Mouse (Mus musculus): Measurements from ENCODE around the gene Chrm2. TPM values are rescaled to one million over a fixed set of nuclear protein-coding genes. Genes with fewer than 3 reads are reported as not detected.

Chrm2 gene
- total and polyA plus RNA-seq, 3 experiments: not detected

DNA sequence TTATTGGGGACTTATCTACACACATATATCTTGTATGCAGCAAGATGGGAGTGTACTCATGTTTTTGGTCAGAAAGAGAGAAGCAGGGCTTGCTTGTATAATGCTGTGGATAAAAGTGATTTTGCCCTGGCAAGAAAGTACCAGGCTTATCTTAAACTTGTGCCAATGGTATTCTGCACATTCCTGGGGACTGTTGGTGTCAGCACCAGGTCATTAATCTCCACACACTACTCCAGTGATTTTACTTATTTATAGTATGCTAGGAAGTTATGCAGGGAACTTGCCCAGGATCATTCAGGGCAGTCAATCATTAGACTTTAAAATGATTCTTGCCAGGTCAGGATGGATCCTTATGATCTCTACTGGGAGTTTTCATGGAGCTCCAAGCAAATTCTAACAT lies 63.6 kb downstream of the Chrm2 start:
- no peak overlapping the region for H3K4me3 ChIP-seq (ENCODE audit: control insufficient read depth in 1 of 2, insufficient read depth in 1 of 2, low read depth in 2 of 2, low read length in 2 of 2)
- no peaks in the 10 kb centered on the region for H3K27me3 ChIP-seq (ENCODE audit: control insufficient read depth in 1 of 2, insufficient read depth in 2 of 2, low read length in 2 of 2)
- no peak for TF ChIP-seq CHD2 (IDR thresholded peaks at IDR 0.05; ENCODE audit: low read length)
- TF ChIP-seq JUND (IDR thresholded peaks at IDR 0.05; ENCODE audit: low read depth, low read length): no peak
- no peak overlapping the region for H3K9ac ChIP-seq (ENCODE audit: control insufficient read depth, low read depth, low read length, poor library complexity, severe bottlenecking)
- H3K9me3 ChIP-seq (replicated peaks; ENCODE audit: insufficient read depth, low read length): no peaks in the 10 kb centered on the region
- no peak overlapping the region for H3K27ac ChIP-seq (ENCODE audit: control insufficient read depth, low read depth, low read length)
- DNase-seq (ENCODE audit: low read depth, low spot score): no peak
- no peaks in the 10 kb centered on the region for H3K4me1 ChIP-seq (ENCODE audit: control insufficient read depth in 1 of 2, insufficient read depth in 2 of 2, low read length in 2 of 2)
- no peaks in the 10 kb centered on the region for H3K36me3 ChIP-seq (ENCODE audit: control insufficient read depth in 1 of 2, insufficient read depth in 2 of 2, low read length in 2 of 2)
- no peaks in the 10 kb centered on the region for H3K79me2 ChIP-seq (ENCODE audit: control insufficient read depth, insufficient read depth, low read length, poor library complexity)

DNA sequence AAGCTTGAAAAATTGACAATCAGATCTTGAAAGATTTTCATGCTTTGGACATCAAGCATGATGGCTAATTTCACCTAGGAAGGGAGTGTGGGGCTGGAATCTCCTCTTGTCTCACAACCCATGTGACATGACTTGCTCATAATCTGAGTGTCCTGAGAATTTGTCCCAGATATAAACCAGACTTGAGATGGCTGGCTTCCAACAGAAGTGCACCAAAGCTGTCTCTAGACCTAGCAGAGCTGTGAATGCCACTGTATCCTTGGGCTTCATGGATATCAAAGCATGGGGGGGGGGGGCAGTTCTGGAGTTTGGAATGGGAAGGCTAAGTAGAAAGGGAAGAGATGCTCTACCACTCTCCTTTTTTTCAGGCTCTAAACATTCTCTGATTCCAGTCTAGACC lies 67.2 kb downstream of the Chrm2 start:
- no peaks in the 10 kb centered on the region for H3K4me1 ChIP-seq (ENCODE audit: control insufficient read depth in 1 of 2, insufficient read depth in 2 of 2, low read length in 2 of 2)
- no peak overlapping the region for H3K27ac ChIP-seq (ENCODE audit: control insufficient read depth, low read depth, low read length)
- H3K4me3 ChIP-seq (ENCODE audit: control insufficient read depth in 1 of 2, insufficient read depth in 1 of 2, low read depth in 2 of 2, low read length in 2 of 2): no peak overlapping the region
- H3K9ac ChIP-seq (ENCODE audit: control insufficient read depth, low read depth, low read length, poor library complexity, severe bottlenecking): no peak overlapping the region
- no peaks in the 10 kb centered on the region for H3K27me3 ChIP-seq (ENCODE audit: control insufficient read depth in 1 of 2, insufficient read depth in 2 of 2, low read length in 2 of 2)
- TF ChIP-seq TAL1 (IDR thresholded peaks at IDR 0.05; ENCODE audit: low read length) (no peak), POLR2AphosphoS2 (IDR thresholded peaks at IDR 0.05; ENCODE audit: low read length) (no peak), MEF2A (IDR thresholded peaks at IDR 0.05; ENCODE audit: extremely low read depth, insufficient replicate concordance, low read depth, low read length, poor library complexity, severe bottlenecking) (no peak), EP300 (IDR thresholded peaks at IDR 0.05; ENCODE audit: low read depth in 1 of 2, low read length in 2 of 2) (no peak), USF1 (IDR thresholded peaks at IDR 0.05; ENCODE audit: low read depth, low read length) (no peak), E2F4 (IDR thresholded peaks at IDR 0.05; ENCODE audit: borderline replicate concordance, low read depth, low read length) (no peak), ZKSCAN1 (IDR thresholded peaks at IDR 0.05; ENCODE audit: low read depth, low read length) (no peak), SMC3 (IDR thresholded peaks at IDR 0.05; ENCODE audit: low read depth, low read length) (no peak), HCFC1 (IDR thresholded peaks at IDR 0.05; ENCODE audit: low read depth, low read length) (no peak), CHD1 (IDR thresholded peaks at IDR 0.05; ENCODE audit: low read depth, low read length) (no peak), TBP (IDR thresholded peaks at IDR 0.05; ENCODE audit: low read depth, low read length) (no peak), GABPA (IDR thresholded peaks at IDR 0.05; ENCODE audit: low read depth, low read length) (no peak), MAFK (IDR thresholded peaks at IDR 0.05; ENCODE audit: borderline replicate concordance, low read depth, low read length) (no peak), ZMIZ1 (IDR thresholded peaks at IDR 0.05; ENCODE audit: low read depth, low read length) (no peak), POLR2AphosphoS5 (IDR thresholded peaks at IDR 0.05; ENCODE audit: borderline replicate concordance, low read depth, low read length) (no peak), UBTF (IDR thresholded peaks at IDR 0.05; ENCODE audit: borderline replicate concordance, insufficient read depth, low read depth, low read length) (no peak), MYB (IDR thresholded peaks at IDR 0.05; ENCODE audit: low read depth, low read length) (no peak), ZC3H11A (IDR thresholded peaks at IDR 0.05; ENCODE audit: low read depth, low read length) (no peak), ETS1 (IDR thresholded peaks at IDR 0.05; ENCODE audit: low read depth, low read length) (no peak), RAD21 (IDR thresholded peaks at IDR 0.05; ENCODE audit: low read depth, low read length) (no peak)
- no peak for DNase-seq (ENCODE audit: low read depth, low spot score)
- H3K36me3 ChIP-seq (ENCODE audit: control insufficient read depth in 1 of 2, insufficient read depth in 2 of 2, low read length in 2 of 2): no peaks in the 10 kb centered on the region
- no peaks in the 10 kb centered on the region for H3K9me3 ChIP-seq (replicated peaks; ENCODE audit: insufficient read depth, low read length)
- H3K79me2 ChIP-seq (ENCODE audit: control insufficient read depth, insufficient read depth, low read length, poor library complexity): no peaks in the 10 kb centered on the region

Measured in MEL (cell line).